Mouse (Mus musculus): ENCODE data around the gene Shc4. TPM values are rescaled to one million over a fixed set of nuclear protein-coding genes. Genes with fewer than 3 reads are reported as not detected.

The Shc4 gene
- polyA plus RNA-seq, 1 experiment from 2014 or later: 2.0 TPM

- Histone ChIP-seq H3K4me3 (no peak overlapping the region), H3K4me1 (peaks cover 22% of the 10 kb centered on the region), H3K27me3 (replicated peaks; ENCODE audit: low read depth, poor library complexity, severe bottlenecking) (no peaks in the 10 kb centered on the region), H3K27ac (replicated peaks) (no peak overlapping the region), H3K36me3 (replicated peaks) (no peaks in the 10 kb centered on the region), H3K9me3 (no peaks in the 10 kb centered on the region)
- WGBS: 48% methylated on average over 9 of the region's 9 CpGs
- DNase-seq (ENCODE audit: low spot score): peak; percentile 53
Observed at GRCm38 (mm10) chr2:125681811-125682210, 42.1 kb downstream of the Shc4 start.

- DNase-seq (ENCODE audit: low spot score): peak; percentile 90
- under 1% methylated on average over 79 of the region's 79 CpGs for WGBS
- Histone ChIP-seq H3K4me1 (peaks cover 19% of the 10 kb centered on the region), H3K27ac (replicated peaks) (peak within 1 kb of the TSS; percentile 96), H3K36me3 (replicated peaks) (no peaks in the 10 kb centered on the region), H3K4me3 (peak within 1 kb of the TSS; percentile 87), H3K27me3 (replicated peaks; ENCODE audit: low read depth, poor library complexity, severe bottlenecking) (no peaks in the 10 kb centered on the region), H3K9me3 (no peaks in the 10 kb centered on the region)
Observed at GRCm38 (mm10) chr2:125672957-125673631, 50.9 kb downstream of the Shc4 start, which contains the start of gene Eid1. Gene Eid1 (plus strand): TSS chr2:125673095.

GRCm38 (mm10) chr2:125672568-125672956, 51.4 kb downstream of the Shc4 start:
- Histone ChIP-seq H3K27me3 (replicated peaks; ENCODE audit: low read depth, poor library complexity, severe bottlenecking) (no peaks in the 10 kb centered on the region), H3K4me1 (peaks cover 19% of the 10 kb centered on the region), H3K4me3 (peak overlapping the region; percentile 87), H3K36me3 (replicated peaks) (no peaks in the 10 kb centered on the region), H3K9me3 (no peaks in the 10 kb centered on the region), H3K27ac (replicated peaks) (peak overlapping the region; percentile 96)
- WGBS: 15% methylated on average over 17 of the region's 20 CpGs
- DNase-seq (ENCODE audit: low spot score): no peak

GRCm38 (mm10) chr2:125670846-125671245, 53.1 kb downstream of the Shc4 start:
- no peak overlapping the region for H3K27ac ChIP-seq (replicated peaks)
- 70% methylated on average over 1 of the region's 1 CpGs for WGBS
- no peaks in the 10 kb centered on the region for H3K9me3 ChIP-seq
- H3K27me3 ChIP-seq (replicated peaks; ENCODE audit: low read depth, poor library complexity, severe bottlenecking): no peaks in the 10 kb centered on the region
- no peak overlapping the region for H3K4me3 ChIP-seq
- no peaks in the 10 kb centered on the region for H3K36me3 ChIP-seq (replicated peaks)
- peaks cover 19% of the 10 kb centered on the region for H3K4me1 ChIP-seq
- no peak for DNase-seq (ENCODE audit: low spot score)

- Histone ChIP-seq H3K4me1 (peaks cover 3% of the 10 kb centered on the region; the same call in 1 of the 2 replicates), H3K9me3 (no peaks in the 10 kb centered on the region), H3K27me3 (replicated peaks; ENCODE audit: low read depth, poor library complexity, severe bottlenecking) (no peaks in the 10 kb centered on the region), H3K36me3 (replicated peaks) (no peaks in the 10 kb centered on the region), H3K27ac (replicated peaks) (no peak overlapping the region), H3K4me3 (no peak overlapping the region)
- WGBS: 90% methylated on average over 7 of the region's 7 CpGs
- no peak for DNase-seq (ENCODE audit: low spot score)
Observed at GRCm38 (mm10) chr2:125667721-125668120, 56.2 kb downstream of the Shc4 start.

- no peak overlapping the region for H3K27ac ChIP-seq (replicated peaks)
- H3K36me3 ChIP-seq (replicated peaks): no peaks in the 10 kb centered on the region
- H3K9me3 ChIP-seq: no peaks in the 10 kb centered on the region
- H3K4me1 ChIP-seq: no peaks in the 10 kb centered on the region
- no peaks in the 10 kb centered on the region for H3K27me3 ChIP-seq (replicated peaks; ENCODE audit: low read depth, poor library complexity, severe bottlenecking)
- WGBS: 68% methylated on average over 5 of the region's 5 CpGs
- DNase-seq (ENCODE audit: low spot score): no peak
- no peak overlapping the region for H3K4me3 ChIP-seq
Observed at GRCm38 (mm10) chr2:125667184-125667583, 56.8 kb downstream of the Shc4 start.

GRCm38 (mm10) chr2:125666668-125667067, 57.3 kb downstream of the Shc4 start:
- DNase-seq (ENCODE audit: low spot score): no peak
- WGBS: 85% methylated on average over 4 of the region's 4 CpGs
- Histone ChIP-seq H3K36me3 (replicated peaks) (no peaks in the 10 kb centered on the region), H3K4me3 (no peak overlapping the region), H3K27me3 (replicated peaks; ENCODE audit: low read depth, poor library complexity, severe bottlenecking) (no peaks in the 10 kb centered on the region), H3K9me3 (no peaks in the 10 kb centered on the region), H3K27ac (replicated peaks) (no peak overlapping the region), H3K4me1 (no peaks in the 10 kb centered on the region)

GRCm38 (mm10) chr2:125665909-125666308, 58.0 kb downstream of the Shc4 start:
- 87% methylated on average over 4 of the region's 4 CpGs for WGBS
- Histone ChIP-seq H3K36me3 (replicated peaks) (no peaks in the 10 kb centered on the region), H3K9me3 (no peaks in the 10 kb centered on the region), H3K27me3 (replicated peaks; ENCODE audit: low read depth, poor library complexity, severe bottlenecking) (peaks cover 2% of the 10 kb centered on the region; the same call in 1 of the 2 replicates), H3K27ac (replicated peaks) (no peak overlapping the region), H3K4me3 (no peak overlapping the region), H3K4me1 (peaks cover 5% of the 10 kb centered on the region)
- DNase-seq (ENCODE audit: low spot score): no peak

- H3K4me1 ChIP-seq: peaks cover 12% of the 10 kb centered on the region
Observed at GRCm38 (mm10) chr2:125665213-125665612, 58.7 kb downstream of the Shc4 start.

GRCm38 (mm10) chr2:125662517-125662916, 61.4 kb downstream of the Shc4 start:
- DNase-seq (ENCODE audit: low spot score): no peak
- H3K36me3 ChIP-seq (replicated peaks): no peaks in the 10 kb centered on the region
- 90% methylated on average over 3 of the region's 3 CpGs for WGBS
- H3K27me3 ChIP-seq (replicated peaks; ENCODE audit: low read depth, poor library complexity, severe bottlenecking): peaks cover 7% of the 10 kb centered on the region; the same call in 1 of the 2 replicates
- H3K4me1 ChIP-seq: peaks cover 14% of the 10 kb centered on the region
- no peaks in the 10 kb centered on the region for H3K9me3 ChIP-seq
- no peak overlapping the region for H3K27ac ChIP-seq (replicated peaks)
- no peak overlapping the region for H3K4me3 ChIP-seq

More at GRCm38 (mm10) chr2:125665213-125665612, 58.7 kb downstream of the Shc4 start:
- no peak for DNase-seq (ENCODE audit: low spot score)
- no peak overlapping the region for H3K27ac ChIP-seq (replicated peaks)
- no peaks in the 10 kb centered on the region for H3K9me3 ChIP-seq
- H3K4me3 ChIP-seq: no peak overlapping the region
- no peaks in the 10 kb centered on the region for H3K36me3 ChIP-seq (replicated peaks)
- WGBS: 87% methylated on average over 5 of the region's 5 CpGs
- peaks cover 7% of the 10 kb centered on the region; the same call in 1 of the 2 replicates for H3K27me3 ChIP-seq (replicated peaks; ENCODE audit: low read depth, poor library complexity, severe bottlenecking)

GRCm38 (mm10) chr2:125661156-125661555, 62.8 kb downstream of the Shc4 start:
- Histone ChIP-seq H3K4me3 (peak overlapping the region; percentile 47), H3K36me3 (replicated peaks) (no peaks in the 10 kb centered on the region), H3K27ac (replicated peaks) (peak overlapping the region; percentile 67)

GRCm38 (mm10) chr2:125660537-125661130, 63.3 kb downstream of the Shc4 start:
- Histone ChIP-seq H3K36me3 (replicated peaks) (no peaks in the 10 kb centered on the region), H3K27ac (replicated peaks) (peak overlapping the region; percentile 67), H3K27me3 (replicated peaks; ENCODE audit: low read depth, poor library complexity, severe bottlenecking) (peaks cover 7% of the 10 kb centered on the region; the same call in 1 of the 2 replicates), H3K9me3 (no peaks in the 10 kb centered on the region), H3K4me1 (peaks cover 14% of the 10 kb centered on the region), H3K4me3 (peak overlapping the region; percentile 47)
- 36% methylated on average over 20 of the region's 20 CpGs for WGBS
- DNase-seq (ENCODE audit: low spot score): peak; percentile 51

More at GRCm38 (mm10) chr2:125661156-125661555, 62.8 kb downstream of the Shc4 start:
- Histone ChIP-seq H3K4me1 (peaks cover 14% of the 10 kb centered on the region), H3K27me3 (replicated peaks; ENCODE audit: low read depth, poor library complexity, severe bottlenecking) (peaks cover 7% of the 10 kb centered on the region; the same call in 1 of the 2 replicates), H3K9me3 (no peaks in the 10 kb centered on the region)
- no peak for DNase-seq (ENCODE audit: low spot score)
- WGBS: 56% methylated on average over 4 of the region's 4 CpGs
